Mouse (Mus musculus) gastrocnemius, postnatal 10 days (tissue): ENCODE measurements around the gene Nupl2. TPM values are rescaled to one million over a fixed set of nuclear protein-coding genes. Genes with fewer than 3 reads are reported as not detected.

Source experiments
- DNase-seq: peaks from one replicate; pipeline ENCODE4 v3.0.0; 2021; ENCODE audit warnings: mixed read lengths
- long read RNA-seq, 2 experiments: library from polyadenylated mRNA; stranded (forward); transcript quantifications; one replicate each; pipeline ENCODE4 v2.0.0; 2021
- total RNA-seq, 2 experiments: library from RNA; stranded (reverse); gene quantifications; 2 replicates each; pipeline ENCODE4 v1.2.3; 2021

Gene Nupl2
- 1 to 10 TPM; 6.2 to 7.6 TPM for total RNA-seq
- long read RNA-seq, experiment 1, transcript Nupl2-201 (7 exons, 2,914 nt) = major isoform, 12 of 12 reads
- long read RNA-seq, experiment 1, partial matches to known transcripts = 0 of 12 reads
- long read RNA-seq, experiment 1, other reads (novel, unspliced or antisense) = 0 of 12 reads
- long read RNA-seq, experiment 2, transcript Nupl2-201 (7 exons, 2,914 nt) = major isoform, 7 of 8 reads
- long read RNA-seq, experiment 2, partial matches to known transcripts = 0 of 8 reads
- long read RNA-seq, experiment 2, other reads (novel, unspliced or antisense) = 1 of 8 reads

- DNase-seq = peak; percentile 96
Measured at GRCm38 (mm10) chr5:24164789-24165445, at the start of gene Nupl2. TSS of gene Nupl2 (plus strand) at chr5:24164963.

- no peak for DNase-seq
Measured at GRCm38 (mm10) chr5:24122221-24122620, 42.5 kb upstream of the Nupl2 start.

GRCm38 (mm10) chr5:24124175-24124574 is 40.6 kb upstream of the Nupl2 start:
- DNase-seq = no peak

GRCm38 (mm10) chr5:24124579-24125276 is 40.0 kb upstream of the Nupl2 start:
- DNase-seq = no peak

GRCm38 (mm10) chr5:24125910-24126636 is 38.7 kb upstream of the Nupl2 start:
- no peak for DNase-seq

- no peak for DNase-seq
Measured at GRCm38 (mm10) chr5:24126967-24127366, 37.8 kb upstream of the Nupl2 start.

- DNase-seq = no peak
Measured at GRCm38 (mm10) chr5:24146964-24147363, 17.8 kb upstream of the Nupl2 start.

GRCm38 (mm10) chr5:24152199-24152598 is 12.6 kb upstream of the Nupl2 start:
- no peak for DNase-seq

GRCm38 (mm10) chr5:24156774-24157173 is 8.0 kb upstream of the Nupl2 start:
- DNase-seq = no peak

GRCm38 (mm10) chr5:24167263-24167662 is 2.5 kb downstream of the Nupl2 start:
- DNase-seq = no peak

- no peak for DNase-seq
Measured at GRCm38 (mm10) chr5:24169881-24170280, 5.1 kb downstream of the Nupl2 start.

- DNase-seq = no peak
Measured at GRCm38 (mm10) chr5:24172092-24172491, 7.3 kb downstream of the Nupl2 start.

GRCm38 (mm10) chr5:24181514-24182295 is 16.9 kb downstream of the Nupl2 start:
- no peak for DNase-seq

GRCm38 (mm10) chr5:24182296-24182734 is 17.6 kb downstream of the Nupl2 start:
- DNase-seq = no peak

GRCm38 (mm10) chr5:24183096-24183495 is 18.3 kb downstream of the Nupl2 start:
- no peak for DNase-seq

GRCm38 (mm10) chr5:24184011-24184410 is 19.2 kb downstream of the Nupl2 start:
- no peak for DNase-seq

- DNase-seq = no peak
Measured at GRCm38 (mm10) chr5:24188476-24188875, 23.7 kb downstream of the Nupl2 start.

GRCm38 (mm10) chr5:24191821-24192220 is 27.1 kb downstream of the Nupl2 start:
- DNase-seq = no peak

GRCm38 (mm10) chr5:24201006-24201405 is 36.2 kb downstream of the Nupl2 start:
- DNase-seq = no peak

GRCm38 (mm10) chr5:24202492-24202891 is 37.7 kb downstream of the Nupl2 start:
- DNase-seq = no peak

GRCm38 (mm10) chr5:24203266-24203665 is 38.5 kb downstream of the Nupl2 start:
- DNase-seq = no peak

GRCm38 (mm10) chr5:24207965-24208364 is 43.2 kb downstream of the Nupl2 start:
- DNase-seq = no peak
